Mouse (Mus musculus) testis, adult 2 months (tissue): ENCODE data around the gene Zdhhc8. TPM values are rescaled to one million over a fixed set of nuclear protein-coding genes. Genes with fewer than 3 reads are reported as not detected.

Experiments
- H3K27ac ChIP-seq: fragments of 200-500 bp; 2 replicates; pipeline ENCODE4 v1.5.1; 2012; ENCODE audit warnings: low read depth, low read length; ENCODE audit not compliant: control insufficient read depth, insufficient read depth
- H3K27me3 ChIP-seq: fragments of 200-500 bp; 2 replicates; pipeline ENCODE4 v1.6.1; 2012; ENCODE audit warnings: mild to moderate bottlenecking, low read length, moderate library complexity; ENCODE audit not compliant: control insufficient read depth, insufficient read depth
- H3K36me3 ChIP-seq: fragments of 200-500 bp; 2 replicates; pipeline ENCODE4 v1.6.1; 2012; ENCODE audit warnings: mild to moderate bottlenecking, low read length; ENCODE audit not compliant: control insufficient read depth, insufficient read depth
- H3K4me1 ChIP-seq: fragments of 200-500 bp; 2 replicates; pipeline ENCODE4 v1.6.1; 2012; ENCODE audit warnings: low read length; ENCODE audit not compliant: control insufficient read depth, insufficient read depth
- H3K4me3 ChIP-seq: fragments of 200-500 bp; 2 replicates; pipeline ENCODE4 v1.5.1; 2012; ENCODE audit warnings: low read depth, mild to moderate bottlenecking, low read length, moderate library complexity, mixed read lengths; ENCODE audit not compliant: control insufficient read depth
- CTCF ChIP-seq: fragments of 200-500 bp; IDR thresholded peaks from 2 replicates; pipeline ENCODE4 v1.5.1; 2012; ENCODE audit warnings: low read depth, mild to moderate bottlenecking, inconsistent platforms, low read length, moderate library complexity; ENCODE audit not compliant: control insufficient read depth, insufficient read depth, insufficient replicate concordance
- POLR2A ChIP-seq: fragments of 200-500 bp; IDR thresholded peaks from 2 replicates; pipeline ENCODE4 v1.6.1; 2012; ENCODE audit warnings: low read depth, mild to moderate bottlenecking, inconsistent platforms, low read length, moderate library complexity; ENCODE audit not compliant: control insufficient read depth
- polyA plus RNA-seq: library from polyadenylated mRNA; depleted of rRNA; stranded (reverse); fragments of >200 nt; gene quantifications from 2 replicates; pipeline ENCODE4 v1.2.3, GENCODE M21; 2012

Gene Zdhhc8
- polyA plus RNA-seq, 1 experiment, result 4.3 TPM

GRCm38 (mm10) chr16:18229622-18230021 is 5.3 kb downstream of the Zdhhc8 start:
- no peak for TF ChIP-seq POLR2A
- no peak for TF ChIP-seq CTCF
- H3K36me3 ChIP-seq, result no peaks in the 10 kb centered on the region
- H3K27ac ChIP-seq, result no peak overlapping the region
- H3K4me3 ChIP-seq, result no peak overlapping the region
- H3K27me3 ChIP-seq, result no peaks in the 10 kb centered on the region
- peaks cover 7% of the 10 kb centered on the region for H3K4me1 ChIP-seq

GRCm38 (mm10) chr16:18228856-18229255 is 6.1 kb downstream of the Zdhhc8 start:
- no peaks in the 10 kb centered on the region for H3K27me3 ChIP-seq
- TF ChIP-seq POLR2A (no peak), CTCF (no peak)
- H3K36me3 ChIP-seq, result no peaks in the 10 kb centered on the region
- 0 out of 2 replicates have a peak, but pooled peaks cover under 1% of the 10 kb centered on the region for H3K4me1 ChIP-seq
- H3K4me3 ChIP-seq, result no peak overlapping the region
- H3K27ac ChIP-seq, result no peak overlapping the region

- H3K4me3 ChIP-seq, result no peak overlapping the region
- H3K27me3 ChIP-seq, result no peaks in the 10 kb centered on the region
- H3K4me1 ChIP-seq, result no peaks in the 10 kb centered on the region
- no peak overlapping the region for H3K27ac ChIP-seq
- H3K36me3 ChIP-seq, result no peaks in the 10 kb centered on the region
- TF ChIP-seq POLR2A (no peak), CTCF (no peak)
Observed at GRCm38 (mm10) chr16:18227897-18228422, 7.0 kb downstream of the Zdhhc8 start.

GRCm38 (mm10) chr16:18227187-18227586 is 7.7 kb downstream of the Zdhhc8 start:
- Histone ChIP-seq H3K36me3 (no peaks in the 10 kb centered on the region), H3K4me3 (no peak overlapping the region), H3K27ac (no peak overlapping the region), H3K27me3 (no peaks in the 10 kb centered on the region), H3K4me1 (no peaks in the 10 kb centered on the region)
- TF ChIP-seq CTCF, result no peak
- no peak for TF ChIP-seq POLR2A

- Histone ChIP-seq H3K27me3 (no peaks in the 10 kb centered on the region), H3K4me1 (peaks cover 4% of the 10 kb centered on the region; the same call in 1 of the 2 replicates), H3K27ac (no peak overlapping the region), H3K4me3 (no peak overlapping the region), H3K36me3 (no peaks in the 10 kb centered on the region)
- TF ChIP-seq CTCF (no peak), POLR2A (no peak)
Observed at GRCm38 (mm10) chr16:18222188-18222587, 12.7 kb downstream of the Zdhhc8 start.

- Histone ChIP-seq H3K4me3 (no peak overlapping the region), H3K4me1 (peaks cover 4% of the 10 kb centered on the region; the same call in 1 of the 2 replicates), H3K27me3 (no peaks in the 10 kb centered on the region), H3K27ac (no peak overlapping the region), H3K36me3 (no peaks in the 10 kb centered on the region)
- no peak for TF ChIP-seq POLR2A
- TF ChIP-seq CTCF, result no peak
Observed at GRCm38 (mm10) chr16:18221543-18221898, 13.4 kb downstream of the Zdhhc8 start.

- H3K27me3 ChIP-seq, result no peaks in the 10 kb centered on the region
- H3K27ac ChIP-seq, result no peak overlapping the region
- H3K4me3 ChIP-seq, result no peak overlapping the region
- no peak for TF ChIP-seq CTCF
- H3K4me1 ChIP-seq, result peaks cover 4% of the 10 kb centered on the region; the same call in 1 of the 2 replicates
- no peaks in the 10 kb centered on the region for H3K36me3 ChIP-seq
Observed at GRCm38 (mm10) chr16:18220856-18221542, 13.9 kb downstream of the Zdhhc8 start.

GRCm38 (mm10) chr16:18220001-18220400 is 14.9 kb downstream of the Zdhhc8 start:
- no peaks in the 10 kb centered on the region for H3K36me3 ChIP-seq
- TF ChIP-seq POLR2A, result no peak
- no peak for TF ChIP-seq CTCF

More at GRCm38 (mm10) chr16:18220001-18220400, 14.9 kb downstream of the Zdhhc8 start:
- peaks cover 4% of the 10 kb centered on the region; the same call in 1 of the 2 replicates for H3K4me1 ChIP-seq
- no peak overlapping the region for H3K27ac ChIP-seq
- peak overlapping the region; percentile 8; the same call in 1 of the 2 replicates for H3K4me3 ChIP-seq
- H3K27me3 ChIP-seq, result no peaks in the 10 kb centered on the region
